Mouse (Mus musculus): Measurements from ENCODE around the gene Gtf3a. TPM values are rescaled to one million over a fixed set of nuclear protein-coding genes. Genes with fewer than 3 reads are reported as not detected.

Gene Gtf3a
- polyA plus RNA-seq, 1 experiment from 2014 or later, result 107 TPM

GRCm38 (mm10) chr5:146993509-146993908 lies 45.1 kb downstream of the Gtf3a start:
- Histone ChIP-seq H3K27me3 (replicated peaks) (no peaks in the 10 kb centered on the region), H3K27ac (replicated peaks) (peak overlapping the region; percentile 20; the same call in 1 of the 2 replicates), H3K9me3 (replicated peaks) (no peaks in the 10 kb centered on the region), H3K4me2 (no peak overlapping the region), H3K4me3 (replicated peaks) (no peak overlapping the region), H3K9ac (replicated peaks) (no peak overlapping the region), H3K4me1 (peaks cover 23% of the 10 kb centered on the region), H3K36me3 (no peaks in the 10 kb centered on the region)
- WGBS, result 53% methylated on average over 8 of the region's 8 CpGs
- ATAC-seq (ENCODE audit: low FRiP score), result no peak

GRCm38 (mm10) chr5:146994973-146995372 lies 46.5 kb downstream of the Gtf3a start:
- ATAC-seq (ENCODE audit: low FRiP score), result no peak
- Histone ChIP-seq H3K27me3 (replicated peaks) (no peaks in the 10 kb centered on the region), H3K36me3 (no peaks in the 10 kb centered on the region), H3K27ac (replicated peaks) (no peak overlapping the region), H3K9me3 (replicated peaks) (no peaks in the 10 kb centered on the region), H3K4me2 (no peak overlapping the region), H3K9ac (replicated peaks) (no peak overlapping the region), H3K4me3 (replicated peaks) (no peak overlapping the region), H3K4me1 (peaks cover 23% of the 10 kb centered on the region)
- 68% methylated on average over 6 of the region's 6 CpGs for WGBS

- H3K36me3 ChIP-seq, result no peaks in the 10 kb centered on the region
Observed at GRCm38 (mm10) chr5:146996812-146997211, 48.4 kb downstream of the Gtf3a start.

GRCm38 (mm10) chr5:146998802-146999201 lies 50.3 kb downstream of the Gtf3a start:
- no peaks in the 10 kb centered on the region for H3K36me3 ChIP-seq
- H3K9ac ChIP-seq (replicated peaks), result no peak overlapping the region
- no peak overlapping the region for H3K4me2 ChIP-seq
- H3K4me1 ChIP-seq, result peaks cover 13% of the 10 kb centered on the region
- no peak for ATAC-seq (ENCODE audit: low FRiP score)
- H3K4me3 ChIP-seq (replicated peaks), result no peak overlapping the region
- H3K27me3 ChIP-seq (replicated peaks), result no peaks in the 10 kb centered on the region
- no peak overlapping the region for H3K27ac ChIP-seq (replicated peaks)
- H3K9me3 ChIP-seq (replicated peaks), result no peaks in the 10 kb centered on the region
- WGBS, result 94% methylated on average over 12 of the region's 12 CpGs

More at GRCm38 (mm10) chr5:146996812-146997211, 48.4 kb downstream of the Gtf3a start:
- WGBS, result 88% methylated on average over 7 of the region's 7 CpGs
- peaks cover 23% of the 10 kb centered on the region for H3K4me1 ChIP-seq
- no peak overlapping the region for H3K4me3 ChIP-seq (replicated peaks)
- ATAC-seq (ENCODE audit: low FRiP score), result no peak
- H3K9ac ChIP-seq (replicated peaks), result no peak overlapping the region
- no peaks in the 10 kb centered on the region for H3K9me3 ChIP-seq (replicated peaks)
- no peak overlapping the region for H3K27ac ChIP-seq (replicated peaks)
- H3K27me3 ChIP-seq (replicated peaks), result no peaks in the 10 kb centered on the region
- no peak overlapping the region for H3K4me2 ChIP-seq

- no peak overlapping the region for H3K4me2 ChIP-seq
- 85% methylated on average over 4 of the region's 4 CpGs for WGBS
- no peak for ATAC-seq (ENCODE audit: low FRiP score)
- H3K9me3 ChIP-seq (replicated peaks), result no peaks in the 10 kb centered on the region
- no peak overlapping the region for H3K4me3 ChIP-seq (replicated peaks)
- no peaks in the 10 kb centered on the region; the same call in 1 of the 2 replicates for H3K4me1 ChIP-seq
- H3K27me3 ChIP-seq (replicated peaks), result no peaks in the 10 kb centered on the region
- no peaks in the 10 kb centered on the region for H3K36me3 ChIP-seq
- no peak overlapping the region for H3K9ac ChIP-seq (replicated peaks)
- no peak overlapping the region for H3K27ac ChIP-seq (replicated peaks)
Observed at GRCm38 (mm10) chr5:147001312-147001711, 52.9 kb downstream of the Gtf3a start.

- Histone ChIP-seq H3K4me2 (no peak overlapping the region), H3K4me3 (replicated peaks) (no peak overlapping the region), H3K9me3 (replicated peaks) (no peaks in the 10 kb centered on the region), H3K36me3 (no peaks in the 10 kb centered on the region), H3K27ac (replicated peaks) (no peak overlapping the region), H3K27me3 (replicated peaks) (no peaks in the 10 kb centered on the region), H3K4me1 (no peaks in the 10 kb centered on the region), H3K9ac (replicated peaks) (no peak overlapping the region)
- WGBS, result 67% methylated on average over 1 of the region's 1 CpGs
- ATAC-seq (ENCODE audit: low FRiP score), result no peak
Observed at GRCm38 (mm10) chr5:147003303-147003702, 54.8 kb downstream of the Gtf3a start.

Other genes starting within 250 kb of the Gtf3a start
- gene Usp12, start 153.7 kb upstream of the Gtf3a start, polyA plus RNA-seq (2015; fragmentation: Nextera tagmentation; extraction: Ambion mirVana), result 14.4 and 16.8 TPM in 2 replicates
- 337 and 386 TPM in 2 replicates for gene Rpl21, start 115.8 kb upstream of the Gtf3a start, polyA plus RNA-seq (2015; fragmentation: Nextera tagmentation; extraction: Ambion mirVana)
- 12.7 and 15.2 TPM in 2 replicates for gene Rasl11a, start 103.6 kb upstream of the Gtf3a start, polyA plus RNA-seq (2015; fragmentation: Nextera tagmentation; extraction: Ambion mirVana)
- 25.7 and 31.7 TPM in 2 replicates for gene Mtif3, start 15.1 kb downstream of the Gtf3a start, polyA plus RNA-seq (2015; fragmentation: Nextera tagmentation; extraction: Ambion mirVana)
- gene Lnx2, start 127.9 kb downstream of the Gtf3a start, polyA plus RNA-seq (2015; fragmentation: Nextera tagmentation; extraction: Ambion mirVana), result 4.2 and 6.5 TPM in 2 replicates
- gene Polr1d, start 128.4 kb downstream of the Gtf3a start, polyA plus RNA-seq (2015; fragmentation: Nextera tagmentation; extraction: Ambion mirVana), result 106 and 112 TPM in 2 replicates
- gene Gsx1, start 240.0 kb downstream of the Gtf3a start, polyA plus RNA-seq (2015; fragmentation: Nextera tagmentation; extraction: Ambion mirVana), result 1.3 and 2.1 TPM in 2 replicates

All from neural tube, embryonic 15.5 days (tissue).